Mouse (Mus musculus): ENCODE results near the gene Olfr1260. TPM values are rescaled to one million over a fixed set of nuclear protein-coding genes. Genes with fewer than 3 reads are reported as not detected.

Gene Olfr1260
- not detected in 2 replicates for polyA plus RNA-seq (2015; fragmentation: Nextera tagmentation; extraction: Ambion mirVana)

DNA sequence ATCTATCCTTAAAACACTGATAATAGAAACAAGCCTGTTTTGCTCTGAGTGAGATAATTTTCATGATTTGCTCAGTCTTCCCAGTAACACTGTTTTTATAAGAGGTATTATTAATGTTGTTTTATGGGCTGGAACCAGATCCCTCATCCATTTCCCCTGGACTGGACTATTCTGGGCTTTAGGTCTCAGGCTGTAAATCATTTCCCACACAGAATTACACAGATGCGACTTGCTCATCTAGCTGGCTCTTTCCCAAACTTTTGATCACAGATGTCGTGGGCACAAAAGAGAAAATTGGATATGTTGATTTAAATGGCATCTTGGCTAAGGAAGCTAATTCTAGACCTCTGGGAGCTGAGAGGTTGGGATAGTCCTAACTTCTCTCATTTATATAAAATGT, at the start of gene Olfr1260:
Gene Olfr1260, plus strand, starts transcription at position 157 of the 400 bp plus-strand sequence.
- Histone ChIP-seq H3K36me3 (replicated peaks) (no peaks in the 10 kb centered on the region), H3K4me2 (no peak within 1 kb of the TSS), H3K9ac (no peak within 1 kb of the TSS), H3K4me3 (replicated peaks) (no peak within 1 kb of the TSS), H3K27me3 (no peaks in the 10 kb centered on the region), H3K4me1 (replicated peaks) (no peaks in the 10 kb centered on the region), H3K9me3 (replicated peaks) (no peaks in the 10 kb centered on the region), H3K27ac (replicated peaks) (no peak within 1 kb of the TSS)
- no peak for ATAC-seq (ENCODE audit: insufficient read depth)
- 43% methylated on average over 2 of the region's 2 CpGs for WGBS (ENCODE audit: insufficient replicate concordance)

GRCm38 (mm10) chr2:89927009-89927408, 47.1 kb upstream of the Olfr1260 start, which contains the start of gene Olfr1258:
TSS of gene Olfr1258 (plus strand) at chr2:89927309.
- Histone ChIP-seq H3K36me3 (replicated peaks) (no peaks in the 10 kb centered on the region), H3K9ac (no peak within 1 kb of the TSS), H3K9me3 (replicated peaks) (no peaks in the 10 kb centered on the region), H3K4me1 (replicated peaks) (no peaks in the 10 kb centered on the region), H3K27me3 (no peaks in the 10 kb centered on the region), H3K27ac (replicated peaks) (no peak within 1 kb of the TSS), H3K4me2 (no peak within 1 kb of the TSS), H3K4me3 (replicated peaks) (no peak within 1 kb of the TSS)
- no peak for ATAC-seq (ENCODE audit: insufficient read depth)

GRCm38 (mm10) chr2:89948564-89948963, 25.6 kb upstream of the Olfr1260 start, which contains the start of gene Olfr1259:
TSS of gene Olfr1259 (minus strand) at chr2:89948664.
- Histone ChIP-seq H3K9ac (no peak within 1 kb of the TSS), H3K4me1 (replicated peaks) (no peaks in the 10 kb centered on the region), H3K36me3 (replicated peaks) (no peaks in the 10 kb centered on the region), H3K27me3 (no peaks in the 10 kb centered on the region), H3K4me2 (no peak within 1 kb of the TSS), H3K9me3 (replicated peaks) (no peaks in the 10 kb centered on the region), H3K4me3 (replicated peaks) (no peak within 1 kb of the TSS), H3K27ac (replicated peaks) (no peak within 1 kb of the TSS)
- 63% methylated on average over 5 of the region's 5 CpGs for WGBS (ENCODE audit: insufficient replicate concordance)
- ATAC-seq (ENCODE audit: insufficient read depth), result no peak

DNA sequence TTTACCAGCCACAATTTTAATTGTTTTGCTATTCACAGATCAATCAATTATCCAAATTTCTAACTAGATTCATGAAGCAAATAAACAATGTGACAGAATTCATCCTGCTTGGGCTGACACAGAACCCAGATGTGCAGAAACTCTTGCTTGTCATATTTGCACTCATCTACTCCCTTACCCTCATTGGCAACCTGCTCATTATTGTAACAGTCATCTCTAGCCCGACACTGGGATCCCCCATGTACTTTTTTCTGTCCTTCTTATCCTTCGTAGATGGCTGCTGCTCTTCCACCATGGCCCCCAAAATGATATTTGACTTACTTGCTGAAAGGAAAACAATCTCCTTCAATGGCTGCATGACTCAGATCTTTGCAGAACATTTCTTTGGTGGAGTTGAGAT, 3.6 kb downstream of the Olfr1260 start:
- H3K36me3 ChIP-seq (replicated peaks), result no peaks in the 10 kb centered on the region

GRCm38 (mm10) chr2:89990921-89991320, 16.8 kb downstream of the Olfr1260 start, which contains the start of gene Olfr1261:
TSS of gene Olfr1261 (plus strand) at chr2:89991221.
- Histone ChIP-seq H3K27me3 (no peaks in the 10 kb centered on the region), H3K4me3 (replicated peaks) (no peak within 1 kb of the TSS), H3K9me3 (replicated peaks) (no peaks in the 10 kb centered on the region), H3K27ac (replicated peaks) (no peak within 1 kb of the TSS), H3K4me2 (no peak within 1 kb of the TSS), H3K9ac (no peak within 1 kb of the TSS), H3K36me3 (replicated peaks) (no peaks in the 10 kb centered on the region), H3K4me1 (replicated peaks) (no peaks in the 10 kb centered on the region)
- ATAC-seq (ENCODE audit: insufficient read depth), result no peak

More for the DNA sequence above, 3.6 kb downstream of the Olfr1260 start:
- Histone ChIP-seq H3K4me1 (replicated peaks) (no peaks in the 10 kb centered on the region), H3K4me2 (no peak overlapping the region), H3K27ac (replicated peaks) (no peak overlapping the region), H3K9me3 (replicated peaks) (no peaks in the 10 kb centered on the region), H3K4me3 (replicated peaks) (no peak overlapping the region), H3K27me3 (no peaks in the 10 kb centered on the region), H3K9ac (no peak overlapping the region)
- ATAC-seq (ENCODE audit: insufficient read depth), result no peak
- WGBS (ENCODE audit: insufficient replicate concordance), result 52% methylated on average over 2 of the region's 2 CpGs

GRCm38 (mm10) chr2:89999845-90000244, 25.7 kb downstream of the Olfr1260 start, which contains the start of gene Olfr1262:
TSS of gene Olfr1262 (plus strand) at chr2:90000145.
- Histone ChIP-seq H3K4me3 (replicated peaks) (no peak within 1 kb of the TSS), H3K9ac (no peak within 1 kb of the TSS), H3K4me2 (no peak within 1 kb of the TSS), H3K27me3 (no peaks in the 10 kb centered on the region), H3K4me1 (replicated peaks) (no peaks in the 10 kb centered on the region), H3K36me3 (replicated peaks) (no peaks in the 10 kb centered on the region), H3K27ac (replicated peaks) (no peak within 1 kb of the TSS), H3K9me3 (replicated peaks) (no peaks in the 10 kb centered on the region)
- no peak for ATAC-seq (ENCODE audit: insufficient read depth)

DNA sequence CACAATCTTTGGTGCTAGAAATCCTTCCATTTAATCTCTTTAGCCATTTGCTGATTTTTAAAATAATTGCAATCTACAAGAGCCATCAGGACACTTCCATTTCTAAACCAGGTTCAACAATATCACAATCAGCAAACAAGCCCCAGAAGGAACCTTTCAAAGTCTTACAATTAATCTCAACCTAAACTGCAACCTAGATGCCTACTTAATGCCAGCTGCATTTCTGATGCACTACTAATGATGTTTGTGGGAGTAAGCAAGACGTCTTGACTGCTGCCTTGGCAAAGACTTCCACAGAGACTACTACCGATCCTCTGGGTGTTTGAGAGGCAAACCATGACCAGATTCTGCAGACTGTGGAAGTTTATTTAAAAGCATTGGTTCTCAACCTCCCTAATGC, 37.7 kb downstream of the Olfr1260 start, which contains the start of gene Olfr1263:
Gene Olfr1263, plus strand, starts transcription at position 301 of the 400 bp plus-strand sequence.
- H3K9ac ChIP-seq, result no peak within 1 kb of the TSS
- no peak within 1 kb of the TSS for H3K4me2 ChIP-seq
- H3K27me3 ChIP-seq, result no peaks in the 10 kb centered on the region
- H3K9me3 ChIP-seq (replicated peaks), result no peaks in the 10 kb centered on the region
- H3K36me3 ChIP-seq (replicated peaks), result no peaks in the 10 kb centered on the region
- ATAC-seq (ENCODE audit: insufficient read depth), result no peak
- no peak within 1 kb of the TSS for H3K4me3 ChIP-seq (replicated peaks)
- no peak within 1 kb of the TSS for H3K27ac ChIP-seq (replicated peaks)
- no peaks in the 10 kb centered on the region for H3K4me1 ChIP-seq (replicated peaks)
- 44% methylated on average over 2 of the region's 2 CpGs for WGBS (ENCODE audit: insufficient replicate concordance)

DNA sequence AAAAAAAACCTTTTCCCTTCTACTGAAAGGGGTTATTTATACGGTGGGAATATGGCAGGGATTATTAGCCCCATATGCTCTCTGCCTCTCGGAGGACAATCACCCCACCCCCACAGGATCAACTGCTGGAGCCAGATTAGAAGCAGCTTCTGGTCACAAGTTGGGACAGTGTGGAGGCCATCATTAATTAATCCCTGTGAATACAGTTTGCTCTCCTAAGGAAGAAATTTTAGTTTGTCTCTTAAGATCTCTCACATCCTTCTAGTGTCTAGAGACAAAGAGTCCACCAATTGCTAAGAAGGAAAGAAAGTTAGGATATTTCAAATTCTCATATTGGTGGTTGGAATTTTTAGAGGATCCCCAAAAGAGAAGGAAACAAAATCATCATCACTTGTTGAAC, 51.3 kb downstream of the Olfr1260 start, which contains the start of gene Olfr1264:
Gene Olfr1264, minus strand, starts transcription at position 101 of the 400 bp plus-strand sequence.
- ATAC-seq (ENCODE audit: insufficient read depth), result no peak
- Histone ChIP-seq H3K27me3 (no peaks in the 10 kb centered on the region), H3K27ac (replicated peaks) (no peak within 1 kb of the TSS), H3K36me3 (replicated peaks) (no peaks in the 10 kb centered on the region), H3K4me3 (replicated peaks) (no peak within 1 kb of the TSS), H3K4me2 (no peak within 1 kb of the TSS), H3K9ac (no peak within 1 kb of the TSS), H3K9me3 (replicated peaks) (no peaks in the 10 kb centered on the region), H3K4me1 (replicated peaks) (no peaks in the 10 kb centered on the region)
- 51% methylated on average over 2 of the region's 2 CpGs for WGBS (ENCODE audit: insufficient replicate concordance)

Other genes with a start within 250 kb of the Olfr1260 start
- not detected in 2 replicates for gene Olfr1252, start 249.3 kb upstream of the Olfr1260 start, polyA plus RNA-seq (2015; fragmentation: Nextera tagmentation; extraction: Ambion mirVana)
- gene Olfr1253, start 217.2 kb upstream of the Olfr1260 start, polyA plus RNA-seq (2015; fragmentation: Nextera tagmentation; extraction: Ambion mirVana), result not detected in 2 replicates
- not detected in 2 replicates for gene Olfr1254, start 180.7 kb upstream of the Olfr1260 start, polyA plus RNA-seq (2015; fragmentation: Nextera tagmentation; extraction: Ambion mirVana)
- gene Olfr1255, start 162.3 kb upstream of the Olfr1260 start, polyA plus RNA-seq (2015; fragmentation: Nextera tagmentation; extraction: Ambion mirVana), result not detected in 2 replicates
- gene Olfr1256, start 132.8 kb upstream of the Olfr1260 start, polyA plus RNA-seq (2015; fragmentation: Nextera tagmentation; extraction: Ambion mirVana), result not detected in 2 replicates
- gene Olfr48, start 126.1 kb upstream of the Olfr1260 start, polyA plus RNA-seq (2015; fragmentation: Nextera tagmentation; extraction: Ambion mirVana), result not detected in 2 replicates
- not detected in 2 replicates for gene Olfr1257, start 95.9 kb upstream of the Olfr1260 start, polyA plus RNA-seq (2015; fragmentation: Nextera tagmentation; extraction: Ambion mirVana)
- gene Olfr1258, start 47.0 kb upstream of the Olfr1260 start, polyA plus RNA-seq (2015; fragmentation: Nextera tagmentation; extraction: Ambion mirVana), result not detected in 2 replicates
- gene Olfr1259, start 25.7 kb upstream of the Olfr1260 start, polyA plus RNA-seq (2015; fragmentation: Nextera tagmentation; extraction: Ambion mirVana), result not detected in 2 replicates
- gene Olfr1261, start 16.9 kb downstream of the Olfr1260 start, polyA plus RNA-seq (2015; fragmentation: Nextera tagmentation; extraction: Ambion mirVana), result not detected in 2 replicates
- not detected in 2 replicates for gene Olfr1262, start 25.8 kb downstream of the Olfr1260 start, polyA plus RNA-seq (2015; fragmentation: Nextera tagmentation; extraction: Ambion mirVana)
- not detected in 2 replicates for gene Olfr1263, start 37.8 kb downstream of the Olfr1260 start, polyA plus RNA-seq (2015; fragmentation: Nextera tagmentation; extraction: Ambion mirVana)
- not detected in 2 replicates for gene Olfr1264, start 51.2 kb downstream of the Olfr1260 start, polyA plus RNA-seq (2015; fragmentation: Nextera tagmentation; extraction: Ambion mirVana)
- gene Olfr1265, start 61.0 kb downstream of the Olfr1260 start, polyA plus RNA-seq (2015; fragmentation: Nextera tagmentation; extraction: Ambion mirVana), result not detected in 2 replicates
- gene Olfr140, start 89.3 kb downstream of the Olfr1260 start, polyA plus RNA-seq (2015; fragmentation: Nextera tagmentation; extraction: Ambion mirVana), result not detected in 2 replicates
- not detected in 2 replicates for gene Olfr1269, start 147.1 kb downstream of the Olfr1260 start, polyA plus RNA-seq (2015; fragmentation: Nextera tagmentation; extraction: Ambion mirVana)
- not detected in 2 replicates for gene Olfr32, start 168.0 kb downstream of the Olfr1260 start, polyA plus RNA-seq (2015; fragmentation: Nextera tagmentation; extraction: Ambion mirVana)
- not detected in 2 replicates for gene Olfr1270, start 178.8 kb downstream of the Olfr1260 start, polyA plus RNA-seq (2015; fragmentation: Nextera tagmentation; extraction: Ambion mirVana)

Measured in liver, embryonic 15.5 days (tissue).